Mouse (Mus musculus): ENCODE results near the gene Ndufs8.

Ndufs8 gene

GRCm38 (mm10) chr19:3931716-3932115, 19.1 kb upstream of the Ndufs8 start:
- DNase-seq (ENCODE audit: low read depth): no peak

- DNase-seq (ENCODE audit: low read depth): no peak
Observed at GRCm38 (mm10) chr19:3930262-3931057, 17.9 kb upstream of the Ndufs8 start.

GRCm38 (mm10) chr19:3929211-3929941, 16.8 kb upstream of the Ndufs8 start, which contains the start of gene Aldh3b1:
TSS of gene Aldh3b1 (minus strand) at chr19:3929808.
- DNase-seq (ENCODE audit: low read depth): peak; percentile 93

GRCm38 (mm10) chr19:3928779-3929178, 16.2 kb upstream of the Ndufs8 start:
- DNase-seq (ENCODE audit: low read depth): no peak

- DNase-seq (ENCODE audit: low read depth): no peak
Observed at GRCm38 (mm10) chr19:3927989-3928388, 15.4 kb upstream of the Ndufs8 start.

- DNase-seq (ENCODE audit: low read depth): no peak
Observed at GRCm38 (mm10) chr19:3926685-3927084, 14.1 kb upstream of the Ndufs8 start.

GRCm38 (mm10) chr19:3926279-3926678, 13.7 kb upstream of the Ndufs8 start:
- peak; percentile 15 for DNase-seq (ENCODE audit: low read depth)

- DNase-seq (ENCODE audit: low read depth): no peak
Observed at GRCm38 (mm10) chr19:3925859-3926258, 13.3 kb upstream of the Ndufs8 start.

GRCm38 (mm10) chr19:3924868-3925267, 12.3 kb upstream of the Ndufs8 start:
- DNase-seq (ENCODE audit: low read depth): no peak

GRCm38 (mm10) chr19:3924190-3924589, 11.6 kb upstream of the Ndufs8 start:
- DNase-seq (ENCODE audit: low read depth): no peak

- DNase-seq (ENCODE audit: low read depth): peak; percentile 18
Observed at GRCm38 (mm10) chr19:3923586-3923985, 11.0 kb upstream of the Ndufs8 start.

GRCm38 (mm10) chr19:3922661-3923371, 10.2 kb upstream of the Ndufs8 start:
- DNase-seq (ENCODE audit: low read depth): no peak

GRCm38 (mm10) chr19:3919928-3920327, 7.4 kb upstream of the Ndufs8 start:
- DNase-seq (ENCODE audit: low read depth): no peak

- no peak for DNase-seq (ENCODE audit: low read depth)
Observed at GRCm38 (mm10) chr19:3916727-3917126, 4.2 kb upstream of the Ndufs8 start.

- DNase-seq (ENCODE audit: low read depth): peak; percentile 23
Observed at GRCm38 (mm10) chr19:3914535-3914934, 2.0 kb upstream of the Ndufs8 start.

GRCm38 (mm10) chr19:3913692-3914091, 1.1 kb upstream of the Ndufs8 start:
- DNase-seq (ENCODE audit: low read depth): no peak

GRCm38 (mm10) chr19:3910206-3910605, 2.4 kb downstream of the Ndufs8 start:
- DNase-seq (ENCODE audit: low read depth): no peak

- no peak for DNase-seq (ENCODE audit: low read depth)
Observed at GRCm38 (mm10) chr19:3907876-3908660, 4.5 kb downstream of the Ndufs8 start.

- DNase-seq (ENCODE audit: low read depth): peak; percentile 83
Observed at GRCm38 (mm10) chr19:3906795-3907786, 5.5 kb downstream of the Ndufs8 start, which contains the start of gene Tcirg1. TSS of gene Tcirg1 (minus strand) at chr19:3907133.

- DNase-seq (ENCODE audit: low read depth): peak; percentile 45
Observed at GRCm38 (mm10) chr19:3906326-3906725, 6.2 kb downstream of the Ndufs8 start.

Data from 416B (cell line).